Mouse (Mus musculus) thymus, postnatal 36 days (tissue): ENCODE results near the gene Apoc4.
"Not testable (repeated sequence)": the region's sequence is repeated elsewhere in the genome, so short reads cannot be mapped to it uniquely, and the experiment has no call there.

ENCODE experiments used
- DNase-seq, 2 experiments: peaks; one replicate each; pipeline ENCODE4 v3.0.0; 2022; ENCODE audit warnings: mixed read lengths in 2 of 2

Apoc4 gene

GRCm38 (mm10) chr7:19698907-19699826 is 17.9 kb upstream of the Apoc4 start, which contains the start of gene Apoe:
Gene Apoe (minus strand): TSS chr7:19699188.
- DNase-seq: peak; percentile 30 to 56

GRCm38 (mm10) chr7:19697949-19698906 is 16.9 kb upstream of the Apoc4 start:
- no peak for DNase-seq

GRCm38 (mm10) chr7:19696336-19696873 is 15.1 kb upstream of the Apoc4 start:
- no peak for DNase-seq

GRCm38 (mm10) chr7:19695881-19696280 is 14.6 kb upstream of the Apoc4 start:
- DNase-seq: no peak

GRCm38 (mm10) chr7:19695213-19695594 is 13.9 kb upstream of the Apoc4 start:
- no peak for DNase-seq

- no peak for DNase-seq
These were observed 13.3 kb upstream of the Apoc4 start for GRCm38 (mm10) chr7:19694336-19695212.

- no peak for DNase-seq
These were observed 12.1 kb upstream of the Apoc4 start for GRCm38 (mm10) chr7:19693421-19693820.

- no peak for DNase-seq
These were observed 10.9 kb upstream of the Apoc4 start, which contains the start of gene Apoc1 for GRCm38 (mm10) chr7:19691873-19692865. Gene Apoc1 (minus strand): TSS chr7:19692660.

- DNase-seq: no peak
These were observed 10.2 kb upstream of the Apoc4 start for GRCm38 (mm10) chr7:19691434-19691833.

- no peak for DNase-seq
These were observed 9.6 kb upstream of the Apoc4 start for GRCm38 (mm10) chr7:19690845-19691244.

- DNase-seq: no peak
These were observed 7.3 kb upstream of the Apoc4 start for GRCm38 (mm10) chr7:19688611-19689010.

- DNase-seq: no peak
These were observed 6.8 kb upstream of the Apoc4 start for GRCm38 (mm10) chr7:19688101-19688500.

GRCm38 (mm10) chr7:19686927-19687583 is 5.8 kb upstream of the Apoc4 start:
- not testable (repeated sequence) for DNase-seq

GRCm38 (mm10) chr7:19686521-19686920 is 5.2 kb upstream of the Apoc4 start:
- no peak for DNase-seq

- DNase-seq: no peak
These were observed 4.1 kb upstream of the Apoc4 start for GRCm38 (mm10) chr7:19685374-19685773.

- no peak for DNase-seq
These were observed 2.5 kb upstream of the Apoc4 start for GRCm38 (mm10) chr7:19683771-19684201.

- DNase-seq: no peak
These were observed 1.7 kb upstream of the Apoc4 start for GRCm38 (mm10) chr7:19682979-19683378.

- no peak for DNase-seq
These were observed 577 bp downstream of the Apoc4 start for GRCm38 (mm10) chr7:19680702-19681101.

- no peak for DNase-seq
These were observed 2.4 kb downstream of the Apoc4 start for GRCm38 (mm10) chr7:19678901-19679300.

GRCm38 (mm10) chr7:19677872-19678271 is 3.4 kb downstream of the Apoc4 start, which contains the start of gene Apoc2:
Gene Apoc2 (minus strand): TSS chr7:19677941.
- no peak for DNase-seq
